Mouse (Mus musculus) liver, embryonic 14.5 days (tissue): ENCODE results near the gene Ankrd37.

ENCODE experiments used
- CTCF ChIP-seq: IDR thresholded peaks from 2 replicates; pipeline ENCODE4 v1.5.1; 2016; ENCODE audit warnings: antibody characterized with exemption, low read depth, control low read depth
- EP300 ChIP-seq: IDR thresholded peaks from 2 replicates; pipeline ENCODE4 v1.6.1; 2016; ENCODE audit warnings: antibody characterized with exemption, low read depth

DNA sequence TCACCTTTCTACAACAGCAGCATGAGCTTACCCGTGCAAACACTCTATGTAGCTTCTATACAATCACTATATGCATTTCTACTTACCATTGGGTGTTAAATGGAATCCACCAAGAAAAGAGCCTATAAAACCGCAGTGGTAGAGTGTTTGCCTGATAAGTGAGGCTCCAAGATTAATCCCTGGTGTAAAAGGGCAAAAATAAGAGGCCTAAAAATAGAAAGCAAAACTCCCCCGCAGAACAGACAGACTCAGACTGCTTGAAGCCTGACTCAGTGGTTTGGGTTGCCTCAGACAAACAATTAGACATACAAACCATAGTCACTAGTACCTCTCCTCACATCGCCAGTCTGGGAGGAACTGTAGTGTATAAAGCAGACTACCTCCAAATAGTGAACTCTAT, at the start of gene Ankrd37:
- TF ChIP-seq CTCF (no peak), EP300 (no peak)
